Mouse (Mus musculus): Measurements from ENCODE around the gene Sestd1.

GRCm38 (mm10) chr2:77184049-77184571 is 96.3 kb downstream of the Sestd1 start:
- no peak for TF ChIP-seq CTCF (IDR thresholded peaks at IDR 0.05; ENCODE audit: borderline replicate concordance, extremely low read depth, insufficient read depth, insufficient read length)
- no peak for TF ChIP-seq POLR2A (IDR thresholded peaks at IDR 0.05; ENCODE audit: borderline replicate concordance, extremely low read depth, insufficient read depth, insufficient read length, poor library complexity, severe bottlenecking)

All from brain, embryonic 14.5 days (tissue).